17 mouse cellular contexts compared by ENCODE assay signal in the genomic region with DNA sequence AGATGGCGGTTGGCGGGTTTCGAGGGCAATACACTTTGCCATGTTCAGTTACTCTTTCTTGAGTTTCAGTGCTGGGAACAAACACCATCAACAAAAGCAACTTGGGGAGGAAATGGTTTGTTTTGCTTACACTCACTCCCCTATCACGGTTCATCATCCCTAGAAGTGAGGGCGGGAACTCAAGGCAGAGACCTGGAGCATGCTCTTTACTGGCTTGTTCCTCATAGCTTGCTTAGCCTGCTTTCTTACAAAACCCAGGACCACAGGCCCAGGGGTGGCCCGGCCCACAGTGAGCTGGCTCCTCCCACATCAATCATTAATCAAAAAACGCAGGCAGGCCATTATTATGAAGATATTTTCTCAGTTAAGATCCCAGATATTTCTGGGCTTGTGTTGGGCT.
DNase-seq lines count a peak whose midpoint lies in the region; ATAC-seq and TF ChIP-seq lines count a peak whose summit lies in the region.
"Had no signal": no experiment of that assay in that cellular context is flagged by ENCODE, and none has a peak within 500 bp of the region (broad histone marks: within the 10 kb centered on the region; RNA-seq: fewer than 3 reads in every experiment).

No protein-coding gene starts in this region.

- H3K9ac ChIP-seq in lung, postnatal 0 days (replicated peaks; ENCODE audit: low read depth), result no peak overlapping the region
- no peak overlapping the region for H3K9ac ChIP-seq in limb, embryonic 13.5 days
- H3K9ac ChIP-seq: liver, postnatal 0 days; midbrain, embryonic 13.5 days; neural tube, embryonic 13.5 days had no signal

- no peak for TF ChIP-seq EP300 in lung, postnatal 0 days (IDR thresholded peaks at IDR 0.05)

- H3K36me3 ChIP-seq in lung, postnatal 0 days (ENCODE audit: insufficient read depth, low read length), result no peaks in the 10 kb centered on the region
- no peaks in the 10 kb centered on the region for H3K36me3 ChIP-seq in limb, embryonic 13.5 days
- H3K36me3 ChIP-seq: heart, embryonic 10.5 days; hindbrain, embryonic 10.5 days; midbrain, embryonic 13.5 days; neural tube, embryonic 13.5 days had no signal

- H3K4me1 ChIP-seq in lung, postnatal 0 days (ENCODE audit: insufficient read depth, low read depth, low read length), result no peaks in the 10 kb centered on the region
- H3K4me1 ChIP-seq in limb, embryonic 13.5 days, result peaks cover 11% of the 10 kb centered on the region
- H3K4me1 ChIP-seq: heart, embryonic 10.5 days; hindbrain, embryonic 10.5 days; midbrain, embryonic 13.5 days had no signal

- TF ChIP-seq CTCF in lung, postnatal 0 days (IDR thresholded peaks at IDR 0.05), result no peak

- DNase-seq in kidney, adult 18-20 months, result peak; percentile 16
- DNase-seq in kidney, adult 8-10 months, result no peak
- no peak for DNase-seq in lung, postnatal 0 days (ENCODE audit: low spot score)
- no peak for DNase-seq in lung, adult 18-20 months
- no peak for DNase-seq in layer of hippocampus, postnatal 14 days (ENCODE audit: low spot score in 2 of 2)
- DNase-seq in cerebellum, postnatal 10 days, result no peak
- DNase-seq: cerebellum, adult 2 months; gastrocnemius, postnatal 36 days; liver, postnatal 0 days; thymus, postnatal 36 days had no signal

- H3K9me3 ChIP-seq in lung, postnatal 0 days (ENCODE audit: low read length), result no peaks in the 10 kb centered on the region
- H3K9me3 ChIP-seq in limb, embryonic 13.5 days, result no peaks in the 10 kb centered on the region
- H3K9me3 ChIP-seq: heart, embryonic 10.5 days; hindbrain, embryonic 10.5 days; midbrain, embryonic 13.5 days; neural tube, embryonic 13.5 days had no signal

- 64% methylated on average over 7 of the region's 7 CpGs for WGBS in lung, postnatal 0 days
- 79% methylated on average over 7 of the region's 7 CpGs for WGBS in limb, embryonic 13.5 days

- H3K4me2 ChIP-seq in lung, postnatal 0 days (replicated peaks; ENCODE audit: low read depth, low read length), result no peak overlapping the region
- no peak overlapping the region for H3K4me2 ChIP-seq in limb, embryonic 13.5 days (replicated peaks)
- H3K4me2 ChIP-seq: midbrain, embryonic 13.5 days; neural tube, embryonic 13.5 days had no signal

- H3K27me3 ChIP-seq in lung, postnatal 0 days (replicated peaks; ENCODE audit: insufficient read depth, low read length), result no peaks in the 10 kb centered on the region
- H3K27me3 ChIP-seq in limb, embryonic 13.5 days, result no peaks in the 10 kb centered on the region
- H3K27me3 ChIP-seq: CH12.LX; midbrain, embryonic 13.5 days; neural tube, embryonic 13.5 days had no signal

- peak; percentile 28; the same call in 1 of the 2 replicates for ATAC-seq in lung, postnatal 0 days
- ATAC-seq in limb, embryonic 13.5 days (ENCODE audit: low FRiP score, low read depth), result no peak
- ATAC-seq: forebrain, embryonic 16.5 days; liver, postnatal 0 days; midbrain, embryonic 13.5 days had no signal

- peak overlapping the region; percentile 34; the same call in 1 of the 2 replicates for H3K27ac ChIP-seq in lung, postnatal 0 days (ENCODE audit: low read length)
- H3K27ac ChIP-seq in limb, embryonic 13.5 days, result peak overlapping the region; percentile 48; the same call in 1 of the 2 replicates
- H3K27ac ChIP-seq: heart, embryonic 10.5 days; hindbrain, embryonic 10.5 days; midbrain, embryonic 13.5 days; neural tube, embryonic 13.5 days had no signal

- H3K4me3 ChIP-seq in lung, postnatal 0 days (ENCODE audit: low read depth, low read length), result no peak overlapping the region
- H3K4me3 ChIP-seq in limb, embryonic 13.5 days, result no peak overlapping the region
- H3K4me3 ChIP-seq: heart, embryonic 10.5 days; hindbrain, embryonic 10.5 days; midbrain, embryonic 13.5 days; neural tube, embryonic 13.5 days had no signal
